Mouse (Mus musculus) small intestine, adult 2 months (tissue): ENCODE data around the gene Poll.

Source experiments
- CTCF ChIP-seq: fragments of 200-500 bp; IDR thresholded peaks from 2 replicates; pipeline ENCODE4 v1.5.1; 2012; ENCODE audit warnings: low read depth, mild to moderate bottlenecking, control low read depth, inconsistent platforms, low read length, moderate library complexity, mixed read lengths; ENCODE audit not compliant: insufficient replicate concordance, insufficient read length; ENCODE audit errors: extremely low read depth
- POLR2A ChIP-seq: fragments of 200-500 bp; IDR thresholded peaks from 2 replicates; pipeline ENCODE4 v1.6.1; 2012; ENCODE audit warnings: low read depth, mild to moderate bottlenecking, control low read depth, inconsistent platforms, low read length, moderate library complexity

DNA sequence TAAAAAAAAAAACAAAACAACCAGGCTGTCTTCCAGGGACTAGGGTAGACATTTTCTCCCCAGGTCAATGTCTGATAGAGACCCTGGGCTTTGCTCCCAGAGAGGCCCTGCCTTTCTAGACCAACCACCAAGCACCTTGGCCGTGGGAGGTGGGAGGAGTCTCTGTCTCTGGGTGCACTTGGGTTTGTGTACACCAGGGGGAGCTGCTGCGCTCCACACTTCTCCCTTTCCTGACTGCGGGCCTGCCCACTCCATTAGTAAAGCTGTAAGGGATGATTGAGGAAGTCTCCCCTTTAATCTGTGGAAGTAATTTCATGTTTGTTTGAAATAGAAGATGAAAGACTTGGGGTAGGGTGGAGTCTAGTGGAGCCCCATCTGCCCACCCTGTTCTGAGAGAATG is 20.9 kb upstream of the Poll start:
- TF ChIP-seq POLR2A (no peak), CTCF (peak; percentile 50; the same call in 1 of the 2 replicates)
